Mouse (Mus musculus) liver, embryonic 14.5 days (tissue): ENCODE results near the gene Ctcf. TPM values are rescaled to one million over a fixed set of nuclear protein-coding genes. Genes with fewer than 3 reads are reported as not detected.

Experiments
- ATAC-seq: fragments of 200-750 bp; cut with Nextera tagmentation; 2 replicates; pipeline ENCODE4 v1.8.0; 2017; ENCODE audit warnings: moderate number of reproducible peaks, mild to moderate bottlenecking, moderate library complexity; ENCODE audit not compliant: insufficient read depth
- DNase-seq, 3 experiments: peaks; one replicate each; pipeline ENCODE4 v3.0.0-alpha.2; 2012 to 2013; ENCODE audit warnings: low read depth in 3 of 3, low spot score in 3 of 3
- H3K27ac ChIP-seq: fragments of 300-500 bp; sonication (generic); 2 replicates; pipeline ENCODE4 v1.5.1; 2014; ENCODE audit warnings: moderate library complexity, mild to moderate bottlenecking, control low read depth, inconsistent platforms
- H3K27me3 ChIP-seq: fragments of 300-500 bp; sonication (generic); 2 replicates; pipeline ENCODE4 v1.6.1; 2014; ENCODE audit warnings: mild to moderate bottlenecking, low read length, moderate library complexity; ENCODE audit not compliant: control insufficient read depth, insufficient read depth
- H3K36me3 ChIP-seq: fragments of 300-500 bp; sonication (generic); replicated peaks from 2 replicates; pipeline ENCODE4 v1.6.1; 2014; ENCODE audit warnings: low read depth; ENCODE audit not compliant: control insufficient read depth, insufficient read depth
- H3K4me1 ChIP-seq, 2 experiments: fragments of 200-500 bp in 1 of 2; fragments of 300-500 bp in 1 of 2; sonication (generic) in 1 of 2; replicated peaks; 2 replicates each; pipeline ENCODE4 v1.6.1; 2012 to 2014; ENCODE audit warnings: antibody characterized with exemption in 1 of 2, inconsistent platforms in 1 of 2, low read length in 1 of 2; ENCODE audit not compliant: control insufficient read depth in 2 of 2, insufficient read depth in 2 of 2
- H3K4me2 ChIP-seq: fragments of 300-500 bp; sonication (generic); 2 replicates; pipeline ENCODE4 v1.6.1; 2014; ENCODE audit warnings: low read depth, mild to moderate bottlenecking, control low read depth, moderate library complexity
- H3K4me3 ChIP-seq, 2 experiments: fragments of 200-500 bp in 1 of 2; fragments of 300-500 bp in 1 of 2; sonication (generic) in 1 of 2; 2 replicates each; pipeline ENCODE4 v1.5.1; 2012 to 2014; ENCODE audit warnings: low read depth in 2 of 2, low read length in 2 of 2, mild to moderate bottlenecking in 2 of 2, control low read depth in 1 of 2, inconsistent platforms in 1 of 2, moderate library complexity in 1 of 2; ENCODE audit not compliant: insufficient read depth in 1 of 2
- H3K9ac ChIP-seq: fragments of 300-500 bp; sonication (generic); replicated peaks from 2 replicates; pipeline ENCODE4 v1.6.1; 2014; ENCODE audit warnings: mild to moderate bottlenecking, control low read depth, moderate library complexity
- H3K9me3 ChIP-seq: fragments of 300-500 bp; sonication (generic); 2 replicates; pipeline ENCODE4 v1.6.1; 2016; ENCODE audit warnings: low read length, mixed read lengths; ENCODE audit not compliant: control insufficient read depth
- CTCF ChIP-seq: IDR thresholded peaks from 2 replicates; pipeline ENCODE4 v1.5.1; 2016; ENCODE audit warnings: antibody characterized with exemption, low read depth, control low read depth
- EP300 ChIP-seq: IDR thresholded peaks from 2 replicates; pipeline ENCODE4 v1.6.1; 2016; ENCODE audit warnings: antibody characterized with exemption, low read depth
- WGBS: fragments of 180-500 bp; shearing (Covaris S2); extraction: QIAGEN DNeasy Blood & Tissue Kit; methylation state at CpG from one replicate; pipeline ENCODE4 v1.1.7; 2014; ENCODE audit not compliant: insufficient replicate concordance; 5-methylcytosine and 5-hydroxymethylcytosine counted together
- polyA plus RNA-seq, 2 experiments: library from polyadenylated mRNA; depleted of rRNA in 1 of 2; stranded (reverse) in 1 of 2; unstranded in 1 of 2; fragments of >200 nt; fragmentation: Nextera tagmentation in 1 of 2; extraction: Ambion mirVana in 1 of 2; gene quantifications; 2 replicates each; pipeline versions ENCODE4 v1.2.1 to v1.2.3; 2012 to 2014

Gene Ctcf
- polyA plus RNA-seq, 2 experiments, result 21.1 to 40.9 TPM

GRCm38 (mm10) chr8:105605491-105606188 is 30.7 kb upstream of the Ctcf start:
- Histone ChIP-seq H3K36me3 (no peaks in the 10 kb centered on the region), H3K9me3 (no peaks in the 10 kb centered on the region), H3K27me3 (no peaks in the 10 kb centered on the region), H3K4me1 (peaks cover 38 to 47% of the 10 kb centered on the region in 2 experiments), H3K27ac (peak overlapping the region; percentile 57), H3K4me3 (peak overlapping the region; percentile 67 to 82), H3K4me2 (peak overlapping the region; percentile 99), H3K9ac (peak overlapping the region; percentile 85)
- ATAC-seq (peak; percentile 60), DNase-seq (no peak)
- TF ChIP-seq CTCF, result no peak
- no peak for TF ChIP-seq EP300
- under 1% methylated on average over 39 of the region's 39 CpGs for WGBS

GRCm38 (mm10) chr8:105606189-105607023 is 30.0 kb upstream of the Ctcf start:
- WGBS, result under 1% methylated on average over 30 of the region's 30 CpGs
- Histone ChIP-seq H3K4me1 (peaks cover 41 to 55% of the 10 kb centered on the region in 2 experiments), H3K4me2 (peak overlapping the region; percentile 99), H3K36me3 (no peaks in the 10 kb centered on the region), H3K4me3 (peak overlapping the region; percentile 67 to 82), H3K9me3 (no peaks in the 10 kb centered on the region), H3K27me3 (no peaks in the 10 kb centered on the region), H3K9ac (peak overlapping the region; percentile 85), H3K27ac (no peak overlapping the region)
- ATAC-seq (peak; percentile 21; the same call in 1 of the 2 replicates), DNase-seq (peak; percentile 49 to 62 (median 55))
- no peak for TF ChIP-seq EP300
- TF ChIP-seq CTCF, result no peak

GRCm38 (mm10) chr8:105607062-105607461 is 29.3 kb upstream of the Ctcf start:
- Histone ChIP-seq H3K4me3 (peak overlapping the region; percentile 67 to 82), H3K36me3 (no peaks in the 10 kb centered on the region), H3K4me1 (peaks cover 41 to 56% of the 10 kb centered on the region in 2 experiments), H3K9ac (peak overlapping the region; percentile 85), H3K9me3 (no peaks in the 10 kb centered on the region), H3K4me2 (peak overlapping the region; percentile 99), H3K27me3 (no peaks in the 10 kb centered on the region), H3K27ac (no peak overlapping the region; the same call in 1 of the 2 replicates)
- DNase-seq (no peak), ATAC-seq (no peak)
- no peak for TF ChIP-seq CTCF
- no peak for TF ChIP-seq EP300
- 5% methylated on average over 10 of the region's 10 CpGs for WGBS

GRCm38 (mm10) chr8:105607684-105608083 is 28.7 kb upstream of the Ctcf start:
- Histone ChIP-seq H3K4me1 (peaks cover 41 to 58% of the 10 kb centered on the region in 2 experiments), H3K4me3 (no peak overlapping the region), H3K9me3 (no peaks in the 10 kb centered on the region), H3K4me2 (peak overlapping the region; percentile 99; the same call in 1 of the 2 replicates), H3K27ac (no peak overlapping the region), H3K9ac (no peak overlapping the region), H3K36me3 (no peaks in the 10 kb centered on the region), H3K27me3 (no peaks in the 10 kb centered on the region)
- TF ChIP-seq CTCF (peak; percentile 83), EP300 (no peak)
- WGBS, result 5% methylated on average over 4 of the region's 4 CpGs
- ATAC-seq (no peak), DNase-seq (peak; percentile 51 to 62 (median 59))

- ATAC-seq (peak; percentile 59), DNase-seq (peak; percentile 50 to 64 (median 55))
- Histone ChIP-seq H3K4me3 (no peak overlapping the region), H3K4me2 (peak overlapping the region; percentile 51), H3K27me3 (no peaks in the 10 kb centered on the region), H3K36me3 (no peaks in the 10 kb centered on the region), H3K9me3 (no peaks in the 10 kb centered on the region), H3K9ac (0 out of 2 replicates have a peak overlapping the region, but pooled peaks have one; percentile 18), H3K27ac (peak overlapping the region; percentile 48), H3K4me1 (peaks cover 43 to 56% of the 10 kb centered on the region in 2 experiments)
- TF ChIP-seq EP300, result peak; percentile 96
- TF ChIP-seq CTCF, result no peak
- WGBS, result 6% methylated on average over 2 of the region's 2 CpGs
Measured at GRCm38 (mm10) chr8:105609355-105609754, 27.0 kb upstream of the Ctcf start.
